Mouse (Mus musculus) adrenal gland, postnatal 4 days (tissue): ENCODE data around the gene Agbl2. TPM values are rescaled to one million over a fixed set of nuclear protein-coding genes. Genes with fewer than 3 reads are reported as not detected.
"Not testable (repeated sequence)": the region's sequence is repeated elsewhere in the genome, so short reads cannot be mapped to it uniquely, and the experiment has no call there.

Source experiments
- DNase-seq, 2 experiments: peaks; one replicate each; pipeline ENCODE4 v3.0.0; 2021 to 2022; ENCODE audit warnings: low spot score in 2 of 2, mixed read lengths in 2 of 2
- total RNA-seq, 2 experiments: library from RNA; stranded (reverse); gene quantifications; 2 replicates each; pipeline ENCODE4 v1.2.3; 2021

The Agbl2 gene
- total RNA-seq, 2 experiments from 2014 or later, result 1.3 to 2.1 TPM

DNA sequence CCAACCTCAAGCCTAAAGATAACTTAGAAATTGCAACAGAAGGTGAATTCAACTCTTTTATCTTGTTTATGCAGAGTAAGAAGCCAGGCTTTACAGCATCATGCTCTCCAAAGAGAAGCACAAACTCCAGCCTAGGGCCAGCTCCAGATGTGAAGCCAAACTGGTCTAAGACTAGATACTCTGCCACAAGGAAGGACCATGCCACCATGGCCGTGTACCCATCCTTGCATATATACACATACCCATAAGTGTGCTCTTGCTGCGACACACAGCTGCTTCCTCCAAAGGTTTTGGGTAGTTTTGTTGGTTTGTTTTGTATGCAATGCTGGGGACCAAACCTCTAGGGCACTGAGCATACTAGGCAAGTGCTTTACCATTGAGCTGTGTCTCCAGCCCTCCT is 32.7 kb downstream of the Agbl2 start:
- DNase-seq, result no peak

DNA sequence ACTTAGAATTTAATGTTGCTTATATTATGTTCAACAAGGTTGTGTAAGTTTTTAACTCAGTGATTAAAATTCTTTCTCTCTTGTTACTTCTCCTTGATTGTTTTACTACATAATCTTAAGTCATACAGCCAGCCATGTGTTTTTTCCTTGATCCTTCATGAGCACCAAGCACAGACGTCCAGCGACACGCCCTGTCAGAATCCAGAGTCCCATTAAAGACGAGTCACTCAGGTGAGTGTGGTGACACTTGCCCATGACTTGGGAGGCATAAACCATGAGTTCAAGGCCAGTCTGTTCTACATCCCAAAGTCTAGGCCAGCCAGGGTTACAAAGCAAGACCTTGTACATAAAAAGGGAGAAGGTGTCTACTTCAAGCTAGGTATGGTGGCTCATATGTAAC is 33.6 kb downstream of the Agbl2 start:
- no peak for DNase-seq

DNA sequence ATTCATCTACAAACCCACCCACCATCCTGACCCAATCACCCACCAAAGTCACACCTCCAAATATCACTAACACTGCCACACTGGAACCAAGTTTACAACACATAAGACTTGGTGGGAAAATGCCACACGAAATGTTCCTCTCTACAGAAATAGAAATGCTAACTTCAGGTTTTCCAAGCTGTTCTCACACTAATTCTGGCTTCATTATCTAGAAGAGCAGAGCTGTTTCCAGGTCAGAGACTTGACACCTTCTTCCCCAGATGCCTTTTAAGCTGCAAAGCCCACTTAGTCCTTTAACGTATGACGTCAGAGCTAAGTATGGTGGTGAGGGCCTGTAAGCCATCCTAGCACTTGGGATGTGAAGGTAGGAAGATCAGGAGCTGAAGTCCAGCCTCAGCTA is 36.2 kb downstream of the Agbl2 start:
- DNase-seq, result no peak

DNA sequence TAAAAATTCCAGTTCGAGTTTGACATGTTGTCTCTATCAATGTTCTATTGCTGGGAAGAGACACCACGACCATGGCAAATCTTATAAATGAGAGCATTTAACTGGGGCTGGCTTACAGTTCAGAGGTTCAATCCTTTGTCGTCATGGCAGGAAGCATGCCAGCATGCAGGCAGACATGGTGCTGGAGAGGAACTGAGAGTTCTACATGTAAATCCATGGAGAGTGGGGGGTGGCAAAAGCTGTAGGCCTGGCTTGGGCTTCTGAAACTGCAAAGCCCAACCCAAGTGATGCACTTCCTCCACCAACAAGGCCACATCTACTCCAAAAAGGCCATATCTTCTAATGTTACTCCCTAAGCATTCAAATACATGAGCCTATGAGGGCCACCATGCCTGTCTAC is 38.4 kb downstream of the Agbl2 start:
- no peak for DNase-seq

DNA sequence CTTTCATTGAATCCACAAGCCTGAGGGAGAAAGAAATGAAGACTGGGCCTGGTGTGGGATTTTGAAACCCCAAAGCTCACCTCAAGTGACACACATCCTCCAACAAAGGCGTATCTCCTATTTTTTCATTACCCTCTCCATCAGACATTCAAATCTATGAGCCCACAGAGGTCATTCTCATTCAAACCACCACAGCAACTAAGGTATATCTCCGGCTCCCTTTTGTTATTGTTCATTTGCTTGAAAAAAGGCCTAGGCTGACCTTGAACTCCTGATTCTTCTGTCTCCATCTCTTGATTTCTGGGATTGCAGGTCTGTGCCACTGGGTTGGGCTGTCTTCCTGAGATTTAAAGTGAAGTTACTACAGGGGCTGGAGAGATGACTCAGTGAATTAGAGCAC is 40.5 kb downstream of the Agbl2 start:
- DNase-seq, result no peak

DNA sequence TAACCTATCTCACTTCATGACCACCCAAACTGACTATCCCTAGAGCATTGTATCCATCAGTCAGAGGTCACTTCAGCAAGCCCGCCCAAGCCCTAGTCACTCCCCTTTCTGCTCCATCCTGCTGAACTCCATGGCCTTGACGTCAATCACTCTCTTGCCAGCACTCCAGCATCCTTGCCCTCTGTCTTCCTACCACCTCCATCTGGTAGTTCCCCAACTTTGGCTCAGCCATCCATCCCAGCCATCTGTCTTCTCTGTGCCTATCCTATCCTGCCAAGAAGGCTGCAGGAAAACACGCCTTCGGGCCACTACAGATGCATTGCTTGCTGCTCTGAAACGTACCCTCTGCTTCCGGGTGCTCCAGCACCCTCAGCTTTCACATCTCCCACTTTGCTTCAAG is 41.3 kb downstream of the Agbl2 start:
- DNase-seq, result no peak

DNA sequence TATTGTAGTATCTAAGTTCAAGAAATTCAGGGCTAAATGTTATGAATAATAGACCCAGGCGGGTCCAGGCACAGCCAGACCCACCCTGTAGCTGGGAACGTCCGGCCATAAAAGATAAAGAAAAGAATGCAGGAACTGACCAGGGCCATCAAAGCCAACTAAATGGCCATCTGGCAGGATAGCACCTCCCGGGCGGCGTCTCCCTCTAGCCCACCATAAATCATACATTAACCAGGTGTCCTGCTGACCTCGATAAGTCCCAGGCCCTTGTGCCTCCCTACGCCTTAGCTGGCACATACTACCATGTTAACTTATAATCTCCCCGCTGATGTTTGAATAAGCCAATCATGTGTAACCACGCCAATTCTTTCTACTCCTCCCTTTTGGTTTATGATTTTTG is 42.0 kb downstream of the Agbl2 start:
- DNase-seq, result not testable (repeated sequence)

DNA sequence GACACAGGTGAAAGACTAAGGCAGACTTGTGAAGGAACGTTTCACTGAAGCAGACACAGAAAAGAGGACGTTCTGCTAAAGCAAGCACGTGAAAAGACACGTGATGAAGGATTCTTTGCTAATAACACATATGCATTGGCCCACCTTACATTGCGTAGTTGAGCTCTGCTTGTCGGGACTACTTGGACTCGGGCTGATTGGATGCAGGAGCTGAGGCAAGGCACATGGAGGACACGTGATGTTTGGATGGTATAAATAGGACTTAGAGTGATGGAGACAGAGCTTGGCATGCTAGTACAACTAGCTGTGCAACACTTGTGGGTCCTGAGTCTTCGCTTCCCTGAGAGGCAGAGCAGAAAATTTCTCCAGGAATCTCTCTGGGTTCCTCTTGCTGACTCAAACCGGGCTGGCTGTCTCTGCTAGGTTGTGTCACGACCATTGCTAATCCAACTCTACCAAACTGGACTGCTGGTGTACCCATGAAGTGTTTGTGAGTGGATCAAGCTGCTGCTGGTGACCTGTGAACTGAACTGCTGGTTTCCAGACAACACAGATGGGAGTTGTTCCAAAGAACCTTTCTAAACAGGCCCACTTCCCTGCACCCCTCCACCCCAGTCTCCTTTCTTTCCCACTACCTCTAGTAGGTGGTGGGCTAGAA is 43.1 kb downstream of the Agbl2 start:
- DNase-seq, result no peak

DNA sequence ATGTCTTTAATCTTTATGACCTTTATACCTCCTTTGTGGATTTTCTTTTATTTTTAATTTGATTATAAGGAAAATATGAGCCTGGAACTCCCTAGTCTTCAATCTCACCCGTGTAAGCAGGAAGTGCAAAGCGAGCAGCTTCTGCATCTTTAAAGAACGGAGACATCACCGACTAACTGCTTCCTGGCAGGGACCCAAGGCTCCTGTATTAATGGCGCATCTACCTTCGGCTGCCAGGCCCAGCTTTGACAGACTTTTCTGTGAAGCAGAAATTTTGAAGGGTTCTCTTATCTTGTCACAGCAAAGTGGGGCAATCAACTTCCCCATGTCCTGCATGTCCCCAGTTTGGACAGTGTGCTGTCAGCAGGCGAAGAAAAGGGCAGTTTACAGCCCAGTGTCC is 46.2 kb downstream of the Agbl2 start:
- DNase-seq, result no peak

DNA sequence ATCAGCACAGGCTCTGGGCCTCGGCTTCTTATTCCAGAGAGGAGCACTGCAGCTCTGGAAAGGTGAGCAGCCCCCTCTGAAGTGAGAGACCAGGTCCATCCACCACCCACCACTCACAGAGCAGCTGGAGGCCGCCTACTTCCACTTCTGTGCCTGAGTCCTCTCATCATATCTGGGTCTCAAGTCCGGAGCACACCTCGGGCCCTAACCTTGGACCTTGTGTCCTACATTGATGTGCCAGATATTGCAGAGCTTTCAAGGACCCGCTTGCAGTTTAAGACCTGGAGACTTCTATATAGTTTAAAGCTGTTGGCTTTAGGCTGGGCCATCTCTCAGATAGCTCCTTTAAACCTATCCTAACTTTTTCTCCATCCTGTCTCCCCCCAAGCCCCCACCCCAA is 51.0 kb downstream of the Agbl2 start:
- no peak for DNase-seq

DNA sequence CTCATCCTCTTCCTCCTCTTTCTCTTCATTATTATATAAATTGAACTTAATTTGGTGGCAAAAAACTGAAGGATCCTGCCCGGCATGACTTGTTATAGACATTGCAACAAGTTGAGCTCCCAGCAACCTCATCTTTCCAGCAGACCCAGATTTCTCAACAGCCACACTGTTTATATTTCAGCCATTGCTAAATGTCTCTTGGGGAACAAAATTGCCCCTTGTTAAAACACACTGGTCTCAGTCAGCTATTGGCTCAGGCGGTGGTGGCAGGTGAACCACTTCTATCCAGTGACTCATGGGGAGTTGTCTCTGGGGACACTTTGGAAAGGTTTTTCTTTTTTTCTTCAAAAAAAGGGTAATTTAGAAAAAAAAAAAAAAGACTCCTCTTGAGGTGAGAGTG is 56.1 kb downstream of the Agbl2 start:
- DNase-seq, result no peak

DNA sequence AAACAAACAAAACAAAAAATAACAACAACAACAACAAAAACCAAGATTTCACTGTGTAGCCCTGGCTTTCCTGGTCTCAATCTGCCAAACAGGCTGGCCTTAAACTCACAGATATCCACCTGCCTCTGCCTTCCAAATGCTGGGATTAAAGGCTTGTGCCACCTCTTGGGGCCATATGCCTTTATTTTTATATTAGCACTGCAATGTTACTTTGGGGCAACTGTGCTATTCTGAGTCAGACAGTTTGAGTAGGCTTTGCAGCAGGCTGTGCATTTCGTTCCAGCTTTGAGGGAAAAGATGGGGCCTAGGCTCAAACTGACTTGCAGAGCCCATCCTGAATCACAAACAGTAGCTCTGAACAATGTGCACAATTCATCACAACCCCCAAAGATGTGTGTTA is 61.1 kb downstream of the Agbl2 start:
- no peak for DNase-seq

DNA sequence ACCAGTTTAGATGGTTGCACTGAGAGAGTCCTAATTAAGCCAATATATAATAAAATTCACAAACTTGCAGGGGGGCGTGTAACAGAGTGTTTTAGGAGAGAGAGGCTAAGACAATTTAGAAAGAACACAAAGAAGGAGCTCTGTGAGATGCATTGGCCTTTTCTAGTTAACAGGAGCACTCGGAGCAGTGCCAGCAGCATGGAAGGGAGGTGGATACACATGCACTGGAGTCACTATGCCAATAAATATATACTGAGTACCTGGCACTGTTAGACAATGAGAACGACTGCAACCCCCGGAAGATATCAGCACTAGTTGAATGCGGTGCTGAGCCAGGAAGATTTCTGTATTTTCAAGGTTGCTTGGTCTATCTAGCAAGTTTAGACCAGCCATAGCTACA is 61.7 kb downstream of the Agbl2 start:
- no peak for DNase-seq

DNA sequence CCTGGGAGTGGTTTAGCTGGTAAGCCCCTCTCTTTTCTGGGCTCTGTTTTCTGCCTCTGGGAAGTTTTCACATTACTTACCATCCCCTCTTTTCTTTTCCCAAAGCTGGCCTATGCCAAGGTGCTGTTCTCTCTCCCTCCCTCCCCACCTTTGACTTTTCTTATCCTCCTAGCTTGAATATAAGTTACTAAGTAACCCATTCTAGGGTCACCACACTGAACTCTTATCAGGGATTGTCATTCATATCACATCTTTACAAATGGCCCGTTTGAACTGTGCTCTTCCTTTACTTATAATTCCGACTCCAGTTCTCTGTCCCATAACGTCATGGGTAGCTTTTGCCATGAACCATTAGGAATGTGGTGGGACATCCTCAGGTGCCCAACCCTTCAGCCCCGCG is 62.7 kb downstream of the Agbl2 start:
- DNase-seq, result no peak

DNA sequence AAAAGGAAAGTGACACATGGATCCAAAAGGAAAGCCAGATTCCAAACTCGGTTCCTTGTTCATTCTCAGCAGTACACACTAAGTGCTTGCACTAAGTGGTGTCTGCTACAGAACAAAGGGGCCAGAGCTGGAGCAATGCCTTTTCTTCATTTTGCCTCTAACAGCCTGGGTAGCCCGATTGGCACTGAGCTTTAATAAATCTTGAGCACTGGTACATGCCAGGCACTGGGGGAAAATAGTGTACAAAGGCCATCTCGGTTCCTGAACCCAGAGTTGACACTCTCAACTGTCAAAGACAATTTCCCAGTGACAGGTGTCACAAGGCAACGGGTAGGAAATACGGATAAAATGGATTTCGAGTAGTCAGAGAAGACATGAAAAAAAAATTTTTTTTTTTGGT is 63.6 kb downstream of the Agbl2 start:
- no peak for DNase-seq

DNA sequence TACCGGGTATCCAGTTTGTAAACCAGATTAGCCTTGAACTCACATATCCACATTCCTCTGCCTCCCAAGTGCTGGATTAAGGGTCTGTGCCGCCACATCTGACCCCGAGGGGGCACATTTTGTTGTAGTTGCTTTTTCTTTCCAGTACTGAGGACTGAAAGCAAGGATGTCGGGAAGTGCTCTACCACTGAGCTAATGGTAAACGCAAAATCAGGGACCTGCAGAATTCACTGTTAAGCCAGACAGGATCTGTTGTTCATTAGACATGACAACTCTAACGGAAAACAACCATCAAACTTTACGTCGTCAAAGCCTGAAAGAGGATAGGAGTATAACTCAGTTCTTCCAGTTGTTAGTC is 64.0 kb downstream of the Agbl2 start:
- DNase-seq, result no peak

DNA sequence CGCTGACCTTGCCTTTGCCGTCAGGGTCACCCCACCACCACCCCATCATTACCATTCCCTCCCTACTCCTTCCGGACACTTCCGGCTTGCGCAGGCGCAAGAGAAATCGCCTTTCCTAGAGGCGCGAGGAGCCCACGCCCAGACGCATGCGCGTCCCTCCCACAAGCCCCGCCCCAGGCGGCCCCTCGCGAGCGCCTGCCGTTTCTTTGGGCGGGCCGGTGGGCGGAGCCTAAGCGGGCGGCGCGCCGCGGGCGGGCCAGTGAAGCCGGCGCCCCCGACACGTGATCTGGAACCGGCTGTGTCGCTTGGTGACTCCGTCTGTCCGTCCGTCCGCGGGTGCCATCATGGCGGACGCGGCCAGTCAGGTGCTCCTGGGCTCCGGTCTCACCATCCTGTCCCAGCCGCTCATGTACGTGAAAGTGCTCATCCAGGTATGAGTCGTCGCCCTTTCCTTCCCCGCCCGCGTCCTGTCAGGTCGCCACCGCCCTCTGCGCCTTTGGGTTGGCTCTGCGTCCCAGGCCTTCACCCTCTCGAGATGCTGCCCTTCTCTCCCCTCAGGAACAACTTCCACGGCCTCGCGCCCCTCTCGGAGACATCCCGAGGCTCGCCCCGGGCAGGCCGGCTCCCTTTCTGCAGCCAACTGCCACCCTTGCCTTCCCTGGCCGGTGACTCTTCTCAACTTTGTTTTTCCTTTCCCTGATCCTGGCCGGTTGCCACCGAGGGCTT is 64.6 kb downstream of the Agbl2 start, which contains the start of gene Mtch2:
Mtch2 (plus strand) TSS at position 201 of the 726 bp plus-strand sequence.
- DNase-seq, result peak; percentile 94 to 97

DNA sequence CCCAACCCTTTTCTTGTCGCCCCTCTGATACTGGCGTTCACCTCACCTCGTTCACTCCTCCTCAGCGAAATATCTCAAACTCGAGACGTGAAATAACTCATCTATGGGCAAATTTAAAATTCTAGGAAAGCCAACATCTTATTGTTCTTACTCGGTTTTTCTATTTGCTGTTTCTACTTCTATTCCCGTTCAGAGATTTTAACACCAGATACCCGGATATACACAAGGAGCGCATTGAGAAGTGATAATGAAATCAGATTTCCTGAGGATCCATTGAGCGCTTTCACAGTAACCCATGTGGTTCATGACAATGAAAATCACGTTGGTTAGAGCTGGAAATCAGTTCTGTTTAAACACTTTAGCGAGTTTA is 65.1 kb downstream of the Agbl2 start:
- DNase-seq, result no peak

DNA sequence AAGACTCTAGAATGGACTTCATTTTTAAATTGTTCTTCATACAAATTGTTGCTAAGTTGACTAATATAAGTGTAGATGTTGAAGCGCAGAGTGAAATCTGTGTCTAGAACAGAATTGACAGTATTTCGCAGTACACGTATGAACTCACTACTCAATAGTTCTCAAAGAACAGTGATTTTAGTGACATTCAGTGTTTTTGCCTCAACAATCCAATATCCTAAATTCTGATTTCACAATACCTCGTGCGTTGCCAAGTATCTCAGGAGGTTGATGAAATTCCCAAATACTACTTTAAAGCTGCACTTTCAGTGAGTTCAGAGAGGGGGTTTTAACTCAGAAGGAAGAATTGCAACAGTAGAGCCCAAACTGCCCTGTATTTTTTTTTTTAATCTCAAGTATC is 65.8 kb downstream of the Agbl2 start:
- DNase-seq, result no peak

DNA sequence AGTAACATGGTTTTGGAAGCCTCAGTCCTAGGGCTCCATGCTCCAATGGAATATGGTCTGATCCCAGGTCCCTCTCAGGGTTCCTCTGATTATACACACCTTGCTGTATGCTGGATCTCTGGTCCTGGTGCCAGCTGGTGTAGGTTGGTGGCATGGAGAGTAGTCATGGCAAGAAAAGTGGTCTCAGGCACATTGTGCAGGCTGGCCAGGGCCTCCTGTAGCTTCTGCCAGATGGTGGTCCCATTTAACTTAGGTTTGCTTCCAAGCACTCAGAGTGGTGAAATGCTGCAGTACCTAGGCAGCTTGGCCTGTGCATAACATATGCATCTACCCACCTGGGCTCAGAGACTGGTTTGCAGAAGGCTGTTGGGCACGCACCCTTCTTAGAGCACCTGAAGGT is 67.9 kb downstream of the Agbl2 start:
- no peak for DNase-seq

DNA sequence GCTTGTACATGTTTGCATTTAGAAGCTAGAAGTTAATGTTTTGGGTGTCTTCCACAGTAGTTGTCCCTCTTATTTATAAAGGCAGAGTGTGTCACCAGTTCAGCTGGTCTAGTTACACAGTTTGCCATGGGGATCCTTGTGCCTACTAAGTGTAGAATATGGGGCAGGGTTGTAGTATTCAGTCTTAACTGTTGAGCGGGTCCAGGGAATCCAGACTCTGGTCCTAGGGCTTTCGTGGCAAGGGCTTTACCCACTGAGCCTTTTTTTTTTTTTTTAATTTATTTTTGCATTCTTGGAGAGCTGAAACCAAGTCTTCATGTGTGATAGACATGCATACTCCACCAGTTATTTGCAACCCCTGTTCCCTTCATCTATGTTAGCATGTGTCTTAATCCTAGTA is 79.0 kb downstream of the Agbl2 start:
- DNase-seq, result no peak

DNA sequence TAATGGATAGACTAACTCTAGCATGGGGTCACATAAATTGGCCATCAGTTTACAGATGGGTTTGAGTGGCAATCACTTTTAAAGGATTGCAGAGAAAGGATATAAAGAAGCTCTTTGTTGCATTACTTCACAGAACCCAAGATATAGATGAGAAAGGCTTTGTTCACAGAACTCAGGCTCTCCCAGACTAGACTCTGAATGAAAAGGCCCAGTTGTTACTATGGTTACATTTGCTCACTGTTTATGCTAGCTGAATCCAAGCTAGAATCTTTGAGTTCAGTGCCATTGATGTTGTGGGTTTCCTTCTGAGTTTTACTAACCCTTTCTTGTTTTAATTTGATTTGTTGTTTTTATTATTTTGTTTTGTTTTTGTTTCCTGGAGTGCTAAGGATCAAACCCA is 81.7 kb downstream of the Agbl2 start:
- DNase-seq, result no peak

DNA sequence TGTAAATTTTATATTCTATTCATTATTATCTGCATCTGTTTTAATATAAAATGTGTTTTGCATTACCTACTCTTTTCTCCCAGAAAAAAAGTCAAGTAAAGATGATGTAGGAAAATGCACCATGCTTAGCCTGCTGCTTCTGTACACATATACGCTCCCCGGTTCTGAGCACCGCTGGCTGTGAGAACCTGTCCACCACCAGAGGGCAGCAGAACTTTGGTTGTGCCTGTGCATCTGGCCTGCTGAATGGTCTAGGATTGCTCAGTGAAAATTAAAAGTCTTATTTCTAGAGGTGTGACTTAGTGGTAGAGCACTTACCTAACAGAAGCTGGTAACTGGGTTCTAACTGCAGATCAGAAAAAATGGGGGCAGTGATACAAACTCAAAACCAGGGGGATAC is 84.0 kb downstream of the Agbl2 start:
- DNase-seq, result peak; percentile 35 to 73
